Mouse (Mus musculus): ENCODE data around the gene Car11. TPM values are rescaled to one million over a fixed set of nuclear protein-coding genes. Genes with fewer than 3 reads are reported as not detected.

Gene Car11
- polyA plus RNA-seq, 1 experiment from 2014 or later = 8.3 TPM

DNA sequence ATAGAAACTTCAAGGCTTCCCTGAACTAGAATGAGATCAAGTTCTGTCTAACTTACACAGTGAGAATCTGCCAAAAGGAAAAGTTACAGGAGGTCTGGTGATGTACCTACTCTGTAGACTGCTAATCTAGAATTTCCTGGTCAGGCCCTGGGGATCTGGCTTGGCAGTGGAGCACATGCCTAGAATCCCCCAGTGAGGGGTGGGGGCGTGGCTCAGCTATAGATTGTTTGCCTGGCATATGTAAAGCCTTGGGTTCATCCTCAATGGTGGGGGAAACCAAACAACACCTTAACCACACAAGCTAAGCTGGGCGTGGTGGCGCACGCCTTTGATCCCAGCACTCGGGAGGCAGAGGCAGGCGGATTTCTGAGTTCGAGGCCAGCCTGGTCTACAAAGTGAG lies 1.7 kb upstream of the Car11 start:
- H3K36me3 ChIP-seq = no peaks in the 10 kb centered on the region
- 78% methylated on average over 7 of the region's 7 CpGs for WGBS
- DNase-seq (ENCODE audit: low spot score) = no peak

DNA sequence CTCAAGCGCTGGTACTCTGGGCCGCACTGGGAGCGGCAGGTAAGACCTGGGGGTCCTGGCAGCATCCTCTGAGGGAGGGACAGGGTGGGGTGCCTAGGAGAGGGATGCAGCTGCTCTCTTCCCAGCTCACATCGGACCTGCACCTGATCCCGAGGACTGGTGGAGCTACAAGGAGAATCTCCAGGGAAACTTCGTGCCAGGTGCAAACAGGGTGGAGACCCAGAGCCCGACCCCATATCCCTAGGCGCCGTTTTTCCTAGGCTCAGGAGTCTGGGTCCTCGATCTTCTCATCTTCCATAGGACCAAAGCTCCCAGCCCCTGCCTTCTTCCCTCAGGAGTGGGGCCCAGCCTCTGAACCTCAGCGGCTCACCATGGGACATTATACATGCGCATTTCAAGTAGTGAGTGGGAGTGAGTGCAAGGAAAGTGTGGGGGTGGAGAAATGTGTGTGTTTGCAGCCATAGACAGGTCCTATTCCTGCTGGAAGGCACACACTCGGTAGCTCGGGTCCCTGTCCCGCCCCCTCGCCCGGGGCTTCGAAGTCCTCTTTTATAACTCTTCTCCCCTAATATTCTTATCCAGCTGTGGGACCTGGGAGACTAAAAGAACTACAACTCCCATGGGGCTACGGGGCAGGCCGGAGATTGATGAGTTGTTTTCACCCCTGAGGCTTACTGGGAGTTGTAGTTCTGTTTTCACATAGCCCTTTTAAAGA lies 815 bp downstream of the Car11 start:
- peaks cover 49% of the 10 kb centered on the region for H3K4me1 ChIP-seq (replicated peaks)
- H3K9me3 ChIP-seq = no peaks in the 10 kb centered on the region
- peak overlapping the region; percentile 56 for H3K4me3 ChIP-seq
- no peaks in the 10 kb centered on the region for H3K36me3 ChIP-seq
- DNase-seq (ENCODE audit: low spot score) = peak; percentile 73
- H3K27me3 ChIP-seq (ENCODE audit: insufficient read depth, poor library complexity, severe bottlenecking) = peaks cover 49% of the 10 kb centered on the region
- under 1% methylated on average over 20 of the region's 20 CpGs for WGBS
- peak overlapping the region; percentile 78 for H3K27ac ChIP-seq

More for the DNA sequence above, 1.7 kb upstream of the Car11 start:
- Histone ChIP-seq H3K27me3 (ENCODE audit: insufficient read depth, poor library complexity, severe bottlenecking) (peaks cover 66% of the 10 kb centered on the region), H3K27ac (no peak overlapping the region), H3K9me3 (no peaks in the 10 kb centered on the region), H3K4me3 (no peak overlapping the region), H3K4me1 (replicated peaks) (peaks cover 55% of the 10 kb centered on the region)

DNA sequence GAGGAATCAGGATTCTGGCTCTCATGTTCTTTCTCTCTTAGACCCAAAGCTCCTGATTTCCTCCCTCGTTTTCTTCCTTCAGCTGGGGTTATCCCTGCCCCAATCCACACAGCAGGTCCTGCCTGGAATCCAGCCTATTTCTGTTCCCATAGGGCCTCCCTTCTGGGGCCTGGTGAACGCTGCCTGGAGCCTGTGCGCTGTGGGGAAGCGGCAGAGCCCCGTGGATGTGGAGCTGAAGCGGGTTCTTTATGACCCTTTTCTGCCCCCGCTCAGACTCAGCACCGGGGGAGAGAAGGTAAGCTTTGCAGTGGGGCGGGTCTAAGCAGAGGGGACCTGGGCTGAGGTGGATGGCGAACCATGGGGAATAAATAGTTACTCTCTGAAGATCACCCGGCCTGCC lies 1.4 kb downstream of the Car11 start:
- WGBS = 34% methylated on average over 11 of the region's 11 CpGs
- Histone ChIP-seq H3K27ac (peak overlapping the region; percentile 78), H3K4me3 (peak overlapping the region; percentile 56), H3K27me3 (ENCODE audit: insufficient read depth, poor library complexity, severe bottlenecking) (peaks cover 44% of the 10 kb centered on the region), H3K36me3 (no peaks in the 10 kb centered on the region), H3K4me1 (replicated peaks) (peaks cover 52% of the 10 kb centered on the region), H3K9me3 (no peaks in the 10 kb centered on the region)
- no peak for DNase-seq (ENCODE audit: low spot score)

DNA sequence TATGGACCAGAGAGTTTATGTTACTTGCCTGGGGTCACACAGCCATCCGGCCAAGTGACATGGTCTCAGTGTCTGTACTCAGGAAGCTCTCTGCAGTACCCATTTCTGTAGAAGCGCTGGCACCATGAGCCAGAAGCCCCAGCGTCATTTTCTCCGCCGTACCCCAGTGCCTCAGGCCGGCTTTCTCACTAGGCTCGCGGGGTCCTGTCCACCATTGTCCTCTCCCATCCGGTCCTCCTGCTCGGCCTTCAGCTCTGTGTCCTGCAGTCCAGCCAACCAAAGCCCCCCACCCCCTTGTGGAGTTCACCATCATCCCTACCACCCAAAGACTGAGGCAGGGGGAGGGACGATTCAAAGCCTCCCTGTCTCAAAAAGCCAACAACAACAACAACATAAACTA lies 2.0 kb downstream of the Car11 start:
- no peak overlapping the region for H3K27ac ChIP-seq
- H3K9me3 ChIP-seq = no peaks in the 10 kb centered on the region
- no peak for DNase-seq (ENCODE audit: low spot score)
- peaks cover 57% of the 10 kb centered on the region for H3K4me1 ChIP-seq (replicated peaks)
- H3K36me3 ChIP-seq = no peaks in the 10 kb centered on the region
- H3K4me3 ChIP-seq = peak overlapping the region; percentile 56; the same call in 1 of the 2 replicates
- peaks cover 41% of the 10 kb centered on the region for H3K27me3 ChIP-seq (ENCODE audit: insufficient read depth, poor library complexity, severe bottlenecking)
- 86% methylated on average over 11 of the region's 11 CpGs for WGBS

DNA sequence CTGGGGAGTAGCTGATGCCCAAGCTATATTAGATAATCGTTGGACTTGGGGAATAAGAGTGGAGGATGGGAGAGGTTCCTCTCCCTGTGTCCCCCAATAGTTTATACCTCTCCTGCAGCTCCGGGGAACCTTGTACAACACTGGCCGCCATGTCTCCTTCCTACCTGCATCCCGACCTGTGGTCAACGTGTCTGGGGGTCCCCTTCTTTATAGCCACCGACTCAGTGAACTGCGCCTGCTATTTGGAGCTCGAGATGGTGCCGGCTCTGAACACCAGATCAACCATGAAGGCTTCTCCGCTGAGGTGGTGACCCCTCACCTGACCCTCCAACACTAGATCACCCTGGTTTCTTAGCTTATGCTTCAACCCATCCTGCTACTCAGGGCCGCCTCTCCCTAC lies 2.7 kb downstream of the Car11 start:
- Histone ChIP-seq H3K9me3 (no peaks in the 10 kb centered on the region), H3K27me3 (ENCODE audit: insufficient read depth, poor library complexity, severe bottlenecking) (peaks cover 41% of the 10 kb centered on the region), H3K36me3 (no peaks in the 10 kb centered on the region), H3K4me3 (no peak overlapping the region), H3K27ac (no peak overlapping the region), H3K4me1 (replicated peaks) (peaks cover 64% of the 10 kb centered on the region)
- no peak for DNase-seq (ENCODE audit: low spot score)
- WGBS = 92% methylated on average over 11 of the region's 11 CpGs

DNA sequence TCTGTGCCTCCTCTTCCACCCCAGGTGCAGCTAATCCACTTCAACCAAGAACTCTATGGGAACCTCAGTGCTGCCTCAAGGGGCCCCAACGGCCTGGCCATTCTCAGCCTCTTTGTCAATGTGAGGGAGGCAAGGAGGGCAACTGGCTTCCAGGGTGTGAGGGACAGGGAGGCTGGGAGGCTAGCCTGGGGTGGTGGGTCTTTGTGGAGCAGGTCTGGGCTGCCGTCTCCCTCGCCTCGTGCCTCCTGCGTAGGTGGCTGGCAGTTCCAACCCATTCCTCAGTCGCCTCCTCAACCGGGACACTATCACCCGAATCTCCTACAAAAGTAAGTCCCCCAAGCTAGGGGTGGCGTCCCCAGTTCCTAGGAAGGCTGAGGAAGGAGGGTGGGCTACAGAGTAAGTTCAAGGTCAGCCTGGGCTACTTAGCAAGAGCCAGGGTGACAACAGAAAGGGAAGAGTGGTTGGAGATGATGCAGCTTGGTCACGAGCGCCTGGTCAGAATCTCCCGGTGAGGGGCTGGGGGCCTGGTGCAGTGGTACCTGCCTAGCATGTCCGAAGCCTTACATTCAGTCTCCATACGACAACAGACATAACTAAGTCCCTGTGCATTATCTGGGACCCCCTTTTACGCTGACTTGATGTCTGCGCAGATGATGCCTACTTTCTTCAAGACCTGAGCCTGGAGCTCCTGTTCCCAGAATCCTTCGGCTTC lies 3.3 kb downstream of the Car11 start:
- Histone ChIP-seq H3K27ac (peak overlapping the region; percentile 91), H3K4me1 (replicated peaks) (peaks cover 71% of the 10 kb centered on the region), H3K27me3 (ENCODE audit: insufficient read depth, poor library complexity, severe bottlenecking) (peaks cover 38% of the 10 kb centered on the region), H3K4me3 (peak overlapping the region; percentile 79), H3K36me3 (no peaks in the 10 kb centered on the region), H3K9me3 (no peaks in the 10 kb centered on the region)
- 90% methylated on average over 17 of the region's 17 CpGs for WGBS
- no peak for DNase-seq (ENCODE audit: low spot score)

DNA sequence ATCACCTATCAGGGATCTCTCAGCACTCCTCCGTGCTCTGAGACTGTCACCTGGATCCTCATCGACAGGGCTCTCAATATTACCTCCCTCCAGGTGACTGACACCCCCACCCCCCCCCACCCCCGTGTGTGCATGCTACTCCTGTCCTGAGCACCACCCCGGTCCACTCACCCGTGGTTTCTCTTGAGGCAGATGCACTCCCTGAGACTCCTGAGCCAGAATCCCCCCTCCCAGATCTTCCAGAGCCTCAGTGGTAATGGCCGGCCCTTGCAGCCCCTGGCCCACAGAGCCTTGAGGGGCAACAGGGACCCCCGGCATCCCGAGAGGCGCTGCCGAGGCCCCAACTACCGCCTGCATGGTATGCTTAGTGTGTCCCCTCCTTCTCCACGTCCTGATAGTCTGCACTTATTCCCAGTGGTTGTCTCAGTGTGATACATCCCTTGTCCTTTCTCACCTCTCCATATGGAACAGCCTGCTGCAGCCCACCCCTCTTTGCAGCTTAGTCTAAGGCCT lies 3.9 kb downstream of the Car11 start:
- Histone ChIP-seq H3K27me3 (ENCODE audit: insufficient read depth, poor library complexity, severe bottlenecking) (peaks cover 32% of the 10 kb centered on the region), H3K27ac (peak overlapping the region; percentile 91), H3K4me1 (replicated peaks) (peaks cover 77% of the 10 kb centered on the region), H3K9me3 (no peaks in the 10 kb centered on the region), H3K36me3 (no peaks in the 10 kb centered on the region), H3K4me3 (peak overlapping the region; percentile 79)
- 47% methylated on average over 12 of the region's 12 CpGs for WGBS
- no peak for DNase-seq (ENCODE audit: low spot score)

DNA sequence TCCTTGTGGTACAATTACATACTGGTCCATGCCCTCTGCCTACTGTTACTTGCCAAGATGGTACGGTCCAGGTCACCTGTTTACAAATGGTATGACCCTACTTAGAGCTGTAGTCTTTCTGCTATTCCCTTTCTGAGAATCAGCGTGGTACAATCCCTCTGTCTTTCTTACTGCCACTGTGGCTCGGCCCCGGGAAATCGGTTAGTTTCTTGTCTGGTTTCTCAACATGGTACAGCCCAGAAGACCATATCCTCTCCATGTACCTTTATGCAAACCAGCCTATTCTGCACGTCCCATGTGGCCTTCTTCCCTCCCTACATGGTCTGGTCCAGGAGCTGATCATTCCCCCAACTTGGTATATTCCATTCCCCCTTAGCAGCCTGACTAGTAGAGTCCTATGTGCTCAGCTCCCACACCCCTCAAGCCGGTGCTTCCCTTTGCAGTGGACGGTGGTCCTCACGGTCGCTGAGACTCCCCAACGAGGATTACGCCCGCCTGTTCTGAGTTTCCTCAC lies 4.5 kb downstream of the Car11 start:
- Histone ChIP-seq H3K4me3 (peak overlapping the region; percentile 79), H3K4me1 (replicated peaks) (peaks cover 81% of the 10 kb centered on the region), H3K36me3 (no peaks in the 10 kb centered on the region), H3K9me3 (no peaks in the 10 kb centered on the region), H3K27ac (peak overlapping the region; percentile 91), H3K27me3 (ENCODE audit: insufficient read depth, poor library complexity, severe bottlenecking) (peaks cover 26% of the 10 kb centered on the region)
- WGBS = under 1% methylated on average over 13 of the region's 13 CpGs
- DNase-seq (ENCODE audit: low spot score) = peak; percentile 77

DNA sequence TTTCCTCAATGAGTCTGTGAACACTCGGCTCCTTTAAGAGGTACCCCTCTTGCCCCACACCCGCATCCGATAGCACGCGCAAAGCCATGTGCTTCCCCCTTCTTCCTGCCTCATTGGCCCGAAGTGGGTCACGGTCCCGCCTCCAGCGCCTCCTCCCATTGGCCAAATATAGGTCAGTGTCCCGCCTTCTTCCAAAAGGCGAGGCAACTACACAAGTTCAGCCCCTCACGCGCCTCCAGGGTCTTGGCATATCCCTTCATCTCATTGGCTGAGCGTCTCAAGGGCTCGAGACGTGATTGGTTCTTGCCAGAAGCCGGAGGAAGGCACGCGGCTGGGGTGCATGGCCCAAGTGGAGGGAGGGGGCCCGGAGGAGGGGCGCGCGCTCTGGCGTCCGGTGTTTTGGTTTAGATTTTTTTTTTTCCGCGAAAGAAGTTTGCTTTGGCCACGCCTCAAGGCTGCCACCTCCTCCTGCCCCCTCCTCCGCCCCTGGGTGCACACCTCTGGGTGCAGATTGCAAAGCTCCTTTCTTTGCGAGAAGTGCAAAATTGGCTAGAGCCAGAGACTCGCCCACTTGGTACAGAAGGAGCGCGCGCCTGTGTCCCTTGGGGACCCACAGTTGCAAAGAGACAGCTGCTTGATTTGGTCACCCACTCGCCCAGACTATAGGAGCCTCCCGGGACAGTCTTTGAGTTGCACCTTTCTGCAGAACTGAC lies 5.2 kb downstream of the Car11 start, which contains the start of gene Dbp:
Gene Dbp, plus strand, starts transcription at position 359 of the 713 bp plus-strand sequence.
- peak within 1 kb of the TSS; percentile 91 for H3K27ac ChIP-seq
- peak within 1 kb of the TSS; percentile 79 for H3K4me3 ChIP-seq
- H3K4me1 ChIP-seq (replicated peaks) = peaks cover 81% of the 10 kb centered on the region
- no peaks in the 10 kb centered on the region for H3K9me3 ChIP-seq
- peak; percentile 100 for DNase-seq (ENCODE audit: low spot score)
- under 1% methylated on average over 36 of the region's 36 CpGs for WGBS
- peaks cover 4% of the 10 kb centered on the region for H3K36me3 ChIP-seq
- H3K27me3 ChIP-seq (ENCODE audit: insufficient read depth, poor library complexity, severe bottlenecking) = peaks cover 18% of the 10 kb centered on the region

DNA sequence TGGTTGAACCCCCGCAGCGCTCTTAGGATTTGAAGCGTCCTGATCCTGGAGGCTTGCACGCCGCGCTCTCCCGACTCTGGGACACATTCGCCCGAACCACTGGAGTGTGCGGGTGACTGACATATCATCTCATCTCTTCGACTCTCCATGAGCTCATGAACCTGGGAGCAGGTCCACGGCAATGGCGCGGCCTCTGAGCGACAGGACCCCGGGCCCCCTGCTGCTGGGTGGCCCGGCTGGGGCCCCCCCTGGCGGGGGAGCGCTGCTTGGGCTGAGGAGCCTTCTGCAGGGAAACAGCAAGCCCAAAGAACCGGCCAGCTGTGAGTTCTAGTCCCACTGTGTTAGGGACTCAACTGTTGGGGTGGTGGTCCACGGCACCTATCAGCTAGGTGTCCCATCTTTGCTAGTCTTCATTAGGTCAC lies 5.8 kb downstream of the Car11 start:
- peaks cover 81% of the 10 kb centered on the region for H3K4me1 ChIP-seq (replicated peaks)
- peak overlapping the region; percentile 79 for H3K4me3 ChIP-seq
- peak overlapping the region; percentile 91 for H3K27ac ChIP-seq
- DNase-seq (ENCODE audit: low spot score) = no peak
- H3K9me3 ChIP-seq = no peaks in the 10 kb centered on the region
- peaks cover 10% of the 10 kb centered on the region for H3K36me3 ChIP-seq
- peaks cover 13% of the 10 kb centered on the region for H3K27me3 ChIP-seq (ENCODE audit: insufficient read depth, poor library complexity, severe bottlenecking)
- WGBS = under 1% methylated on average over 21 of the region's 21 CpGs

DNA sequence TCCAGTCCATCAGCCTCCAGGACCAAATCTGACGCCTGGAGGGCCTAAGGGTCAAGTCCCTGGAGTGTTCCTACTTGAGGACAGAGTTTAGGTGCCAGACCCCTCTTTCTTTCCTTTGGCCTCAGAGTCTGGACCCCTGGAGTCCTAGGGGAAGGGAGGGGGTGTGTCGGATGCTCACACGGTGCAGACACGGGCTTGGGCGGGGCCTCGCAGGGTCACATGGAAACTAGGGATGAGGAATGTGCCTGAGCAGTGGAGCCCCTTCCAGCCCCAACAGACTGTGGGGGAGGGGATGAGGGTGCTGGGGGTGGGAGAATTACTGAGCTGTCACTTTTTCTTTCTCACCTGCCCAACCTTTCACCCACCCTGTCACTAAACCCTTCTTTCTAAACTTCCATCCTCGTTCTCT lies 6.2 kb downstream of the Car11 start:
- DNase-seq (ENCODE audit: low spot score) = peak; percentile 61
- H3K36me3 ChIP-seq = peaks cover 14% of the 10 kb centered on the region
- peaks cover 81% of the 10 kb centered on the region for H3K4me1 ChIP-seq (replicated peaks)
- H3K4me3 ChIP-seq = peak overlapping the region; percentile 79
- H3K27me3 ChIP-seq (ENCODE audit: insufficient read depth, poor library complexity, severe bottlenecking) = peaks cover 9% of the 10 kb centered on the region
- under 1% methylated on average over 7 of the region's 7 CpGs for WGBS
- peak overlapping the region; percentile 91 for H3K27ac ChIP-seq
- no peaks in the 10 kb centered on the region for H3K9me3 ChIP-seq

DNA sequence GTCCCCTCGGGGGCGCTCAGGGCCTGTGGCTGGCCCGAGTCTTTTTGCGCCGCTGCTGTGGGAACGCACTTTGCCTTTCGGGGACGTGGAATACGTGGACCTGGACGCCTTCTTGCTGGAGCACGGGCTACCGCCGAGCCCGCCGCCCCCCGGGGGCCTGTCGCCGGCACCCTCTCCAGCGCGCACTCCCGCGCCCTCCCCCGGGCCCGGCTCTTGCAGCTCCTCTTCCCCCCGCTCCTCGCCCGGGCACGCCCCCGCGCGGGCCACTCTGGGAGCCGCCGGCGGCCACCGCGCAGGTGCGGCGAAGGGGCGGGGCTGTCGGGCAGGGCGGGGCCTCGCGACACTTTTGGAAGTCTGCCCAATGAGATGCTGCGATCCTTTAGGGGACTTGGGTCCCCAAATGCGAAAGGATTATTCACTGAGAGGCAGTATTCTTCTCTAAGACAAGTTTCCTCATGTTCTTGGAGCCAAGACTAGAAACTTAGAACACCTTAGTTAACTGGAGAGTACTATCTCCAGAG lies 7.1 kb downstream of the Car11 start:
- no peaks in the 10 kb centered on the region for H3K27me3 ChIP-seq (ENCODE audit: insufficient read depth, poor library complexity, severe bottlenecking)
- peaks cover 76% of the 10 kb centered on the region for H3K4me1 ChIP-seq (replicated peaks)
- H3K4me3 ChIP-seq = peak overlapping the region; percentile 79
- H3K9me3 ChIP-seq = no peaks in the 10 kb centered on the region
- DNase-seq (ENCODE audit: low spot score) = peak; percentile 83
- 1% methylated on average over 45 of the region's 45 CpGs for WGBS
- H3K27ac ChIP-seq = peak overlapping the region; percentile 91
- H3K36me3 ChIP-seq = peaks cover 23% of the 10 kb centered on the region
